Mouse (Mus musculus) hindbrain, embryonic 14.5 days (tissue): ENCODE results near the gene H2-T22. TPM values are rescaled to one million over a fixed set of nuclear protein-coding genes. Genes with fewer than 3 reads are reported as not detected.
"Not testable (repeated sequence)": the region's sequence is repeated elsewhere in the genome, so short reads cannot be mapped to it uniquely, and the experiment has no call there.

ENCODE experiments used
- ATAC-seq: fragments of 200-750 bp; cut with Nextera tagmentation; 2 replicates; pipeline ENCODE4 v1.8.0; 2017; ENCODE audit warnings: moderate number of reproducible peaks, mild to moderate bottlenecking, moderate TSS enrichment, moderate library complexity; ENCODE audit not compliant: low FRiP score
- DNase-seq: peaks from one replicate; pipeline ENCODE4 v3.0.0-alpha.2; 2015; ENCODE audit warnings: low spot score
- H3K27ac ChIP-seq: fragments of 300-500 bp; sonication (generic); 2 replicates; pipeline ENCODE4 v1.5.1; 2014; ENCODE audit warnings: mild to moderate bottlenecking, moderate library complexity
- H3K27me3 ChIP-seq: fragments of 300-500 bp; sonication (generic); 2 replicates; pipeline ENCODE4 v1.6.1; 2014; ENCODE audit warnings: mild to moderate bottlenecking, low read length, mixed read lengths; ENCODE audit not compliant: control insufficient read depth, insufficient read depth
- H3K36me3 ChIP-seq: fragments of 300-500 bp; sonication (generic); replicated peaks from 2 replicates; pipeline ENCODE4 v1.6.1; 2014; ENCODE audit not compliant: control insufficient read depth, insufficient read depth
- H3K4me1 ChIP-seq: fragments of 300-500 bp; sonication (generic); replicated peaks from 2 replicates; pipeline ENCODE4 v1.6.1; 2014; ENCODE audit warnings: antibody characterized with exemption, low read length, mixed read lengths; ENCODE audit not compliant: control insufficient read depth, insufficient read depth
- H3K4me2 ChIP-seq: fragments of 300-500 bp; sonication (generic); replicated peaks from 2 replicates; pipeline ENCODE4 v1.6.1; 2014; ENCODE audit warnings: mild to moderate bottlenecking, moderate library complexity
- H3K4me3 ChIP-seq: fragments of 300-500 bp; sonication (generic); replicated peaks from 2 replicates; pipeline ENCODE4 v1.5.1; 2014; ENCODE audit warnings: mild to moderate bottlenecking, low read length
- H3K9ac ChIP-seq: fragments of 300-500 bp; sonication (generic); 2 replicates; pipeline ENCODE4 v1.6.1; 2014
- H3K9me3 ChIP-seq: fragments of 300-500 bp; sonication (generic); 2 replicates; pipeline ENCODE4 v1.6.1; 2016; ENCODE audit warnings: low read length; ENCODE audit not compliant: control insufficient read depth
- WGBS: fragments of 180-500 bp; shearing (Covaris S2); extraction: QIAGEN DNeasy Blood & Tissue Kit; methylation state at CpG from one replicate; pipeline ENCODE4 v1.1.7; 2014; 5-methylcytosine and 5-hydroxymethylcytosine counted together
- polyA plus RNA-seq: library from polyadenylated mRNA; unstranded; fragments of >200 nt; fragmentation: Nextera tagmentation; extraction: Ambion mirVana; gene quantifications from 2 replicates; pipeline ENCODE4 v1.2.1, GENCODE M21; 2014

H2-T22 gene
- polyA plus RNA-seq, 1 experiment from 2014 or later, result 7.2 TPM

DNA sequence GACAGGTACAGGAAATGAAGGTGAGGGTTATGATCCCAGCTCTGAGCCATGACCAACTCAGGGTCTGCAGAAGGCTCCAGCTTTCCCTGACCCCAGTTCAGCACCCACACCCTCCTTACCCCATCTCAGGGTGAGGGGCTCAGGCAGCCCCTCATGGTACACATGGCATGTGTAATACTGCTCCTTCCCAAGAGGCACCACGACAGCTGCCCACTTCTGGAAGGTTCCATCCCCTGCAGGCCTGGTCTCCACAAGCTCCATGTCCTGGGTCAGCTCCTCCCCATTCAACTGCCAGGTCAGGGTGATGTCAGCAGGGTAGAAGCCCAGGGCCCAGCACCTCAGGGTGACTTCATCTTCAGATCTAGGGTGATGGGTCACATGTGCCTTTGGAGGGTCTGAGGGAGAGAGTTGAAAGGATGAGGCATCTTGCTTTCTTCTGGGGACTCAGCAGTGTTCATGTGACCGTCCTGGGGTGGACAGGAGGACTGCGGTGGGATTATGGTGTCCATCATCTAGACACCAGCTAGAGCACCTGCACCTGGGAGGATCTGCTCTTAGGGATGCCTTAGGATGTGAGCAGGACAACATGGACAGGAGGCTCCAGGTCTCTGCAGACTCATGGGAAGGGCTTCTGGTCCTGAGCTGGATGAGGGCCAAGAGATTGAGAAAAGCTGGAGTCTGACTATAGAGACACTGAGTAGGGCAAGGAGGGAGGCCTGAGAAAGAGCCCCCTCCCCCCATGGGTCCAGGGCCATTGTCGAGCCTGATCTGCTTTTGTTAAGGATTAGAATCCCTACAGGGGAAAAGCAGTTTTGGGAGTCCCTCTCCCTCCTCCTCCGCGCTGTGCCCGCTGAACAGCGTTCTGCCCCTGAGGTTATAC lies 11.6 kb downstream of the H2-T22 start:
- WGBS, result 36% methylated on average over 8 of the region's 8 CpGs

DNA sequence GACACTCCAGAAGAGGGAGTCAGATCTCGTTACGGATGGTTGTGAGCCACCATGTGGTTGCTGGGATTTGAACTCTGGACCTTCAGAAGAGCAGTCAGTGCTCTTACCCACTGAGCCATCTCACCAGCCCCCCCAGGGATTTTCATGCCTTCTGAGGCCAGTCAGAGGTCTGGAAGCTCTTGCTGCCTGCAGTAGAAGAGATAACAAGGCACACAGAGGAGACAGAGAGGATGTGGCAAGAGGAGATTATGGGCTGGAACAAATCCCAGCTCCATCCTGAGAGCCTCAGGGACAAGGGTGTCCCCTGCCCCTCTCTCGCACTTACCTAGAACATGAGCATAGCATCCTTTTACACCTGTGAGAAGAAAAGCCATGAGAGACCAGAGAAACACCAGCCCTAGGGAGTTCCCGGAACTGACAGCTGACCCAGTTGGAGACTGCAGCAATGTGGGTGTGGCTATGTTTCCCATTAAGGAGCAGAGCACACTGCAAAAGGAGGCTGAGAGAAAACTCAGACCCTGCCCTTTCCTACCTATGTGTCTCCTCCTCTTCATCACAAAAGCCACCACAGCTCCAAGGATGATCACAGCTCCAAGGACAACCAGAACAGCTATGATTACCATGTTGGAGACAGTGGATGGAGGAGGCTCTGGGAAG lies 12.4 kb downstream of the H2-T22 start:
- H3K36me3 ChIP-seq, H3K9me3 ChIP-seq, H3K4me3 ChIP-seq, H3K27ac ChIP-seq, ATAC-seq, DNase-seq, H3K4me1 ChIP-seq, H3K4me2 ChIP-seq, H3K27me3 ChIP-seq, H3K9ac ChIP-seq: not testable (repeated sequence)
- WGBS, result 71% methylated on average over 2 of the region's 4 CpGs

More for the DNA sequence above, 11.6 kb downstream of the H2-T22 start:
- not testable (repeated sequence) for H3K9me3 ChIP-seq, DNase-seq, H3K36me3 ChIP-seq, H3K27ac ChIP-seq, H3K9ac ChIP-seq, H3K27me3 ChIP-seq, H3K4me1 ChIP-seq
- Histone ChIP-seq H3K4me2 (peak overlapping the region; percentile 83), H3K4me3 (peak overlapping the region; percentile 37)
- ATAC-seq, result peak; percentile 15; the same call in 1 of the 2 replicates

DNA sequence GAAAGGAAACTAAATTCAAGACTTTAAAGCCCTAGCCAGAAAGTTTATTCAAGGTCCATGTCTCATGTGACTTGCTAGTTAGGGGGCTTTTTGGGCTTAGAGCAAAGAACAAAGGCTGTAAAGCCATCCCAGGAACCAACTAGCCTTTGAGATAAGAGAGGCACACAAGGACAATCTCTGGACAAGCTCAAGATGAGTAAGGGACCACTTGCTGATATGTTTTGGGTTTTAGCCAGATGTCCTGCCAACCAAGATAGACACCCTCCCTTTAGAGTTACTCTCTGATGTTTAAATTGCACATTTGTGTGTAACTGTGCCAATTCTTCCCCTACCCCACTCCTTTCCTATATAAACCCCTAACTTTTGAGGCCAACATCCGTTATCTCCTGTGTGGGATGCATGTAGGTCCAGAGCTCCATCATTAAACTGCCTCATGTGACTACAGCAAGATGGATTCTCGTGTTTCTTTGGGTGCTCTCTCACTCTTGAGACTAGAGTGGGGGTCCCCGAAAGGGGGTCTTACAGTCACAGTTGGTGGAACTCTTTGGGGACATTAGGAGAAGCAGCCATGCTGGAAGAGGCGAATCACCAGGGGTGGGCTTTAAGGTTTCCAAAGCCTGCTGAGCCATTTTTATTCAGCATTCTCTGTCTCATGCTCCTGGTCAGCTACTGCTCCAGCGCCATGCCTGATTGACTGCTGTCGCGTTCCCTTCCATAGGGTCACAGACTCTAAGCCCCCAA lies 13.5 kb downstream of the H2-T22 start:
- ATAC-seq (no peak), DNase-seq (no peak)
- H3K27ac ChIP-seq, result no peak overlapping the region
- H3K9ac ChIP-seq, result no peak overlapping the region
- peaks cover 6% of the 10 kb centered on the region; the same call in 1 of the 2 replicates for H3K27me3 ChIP-seq
- no peaks in the 10 kb centered on the region for H3K36me3 ChIP-seq
- no peak overlapping the region for H3K4me3 ChIP-seq
- H3K4me2 ChIP-seq, result no peak overlapping the region
- no peaks in the 10 kb centered on the region for H3K9me3 ChIP-seq
- 73% methylated on average over 7 of the region's 7 CpGs for WGBS
- peaks cover 9% of the 10 kb centered on the region; the same call in 1 of the 2 replicates for H3K4me1 ChIP-seq

DNA sequence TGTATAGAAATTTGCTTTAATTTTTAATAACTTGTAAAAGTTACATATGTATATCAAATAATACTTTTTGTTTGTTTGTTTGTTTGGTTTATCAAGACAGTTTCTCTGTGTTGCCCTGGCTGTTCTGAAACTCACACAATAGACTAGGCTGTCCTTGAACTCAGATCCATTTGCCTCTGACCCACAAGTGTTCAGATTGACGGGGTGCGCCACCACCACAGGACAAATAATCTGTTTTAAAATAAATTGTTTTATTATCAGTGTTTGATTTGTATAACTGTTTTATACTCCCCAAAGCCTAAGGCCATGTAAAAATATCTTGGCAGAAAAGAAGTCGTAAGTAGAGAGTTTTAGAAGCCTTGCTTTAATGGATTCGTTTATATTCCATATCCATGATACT lies 14.9 kb downstream of the H2-T22 start:
- no peak overlapping the region for H3K27ac ChIP-seq
- no peaks in the 10 kb centered on the region for H3K9me3 ChIP-seq
- no peak overlapping the region for H3K4me2 ChIP-seq
- WGBS, result 97% methylated on average over 4 of the region's 4 CpGs
- H3K9ac ChIP-seq, result no peak overlapping the region
- DNase-seq, result no peak
- no peak for ATAC-seq
- H3K36me3 ChIP-seq, result no peaks in the 10 kb centered on the region
- peaks cover 5% of the 10 kb centered on the region; the same call in 1 of the 2 replicates for H3K27me3 ChIP-seq
- H3K4me3 ChIP-seq, result no peak overlapping the region
- peaks cover 9% of the 10 kb centered on the region; the same call in 1 of the 2 replicates for H3K4me1 ChIP-seq

DNA sequence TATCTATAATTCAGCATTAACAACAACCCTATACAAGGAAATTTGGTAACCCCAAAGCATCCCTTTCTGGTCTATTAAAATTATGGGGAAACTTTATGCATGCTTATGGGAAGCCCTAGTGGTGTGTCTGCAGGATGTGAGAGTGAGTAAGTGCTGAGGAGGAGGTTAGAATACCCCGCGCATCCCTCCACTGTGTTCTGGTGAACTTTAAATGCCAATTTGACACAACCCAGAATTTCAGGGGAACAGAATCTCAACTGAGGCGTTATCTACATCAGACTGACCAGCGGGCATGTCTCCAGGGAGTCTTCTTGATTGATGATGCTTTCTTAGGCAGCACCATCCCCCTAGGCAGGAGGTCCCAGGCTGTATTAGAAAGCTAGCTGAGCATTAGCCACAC lies 16.6 kb downstream of the H2-T22 start:
- DNase-seq (no peak), ATAC-seq (no peak)
- H3K27me3 ChIP-seq, result no peaks in the 10 kb centered on the region
- 52% methylated on average over 4 of the region's 4 CpGs for WGBS
- H3K4me1 ChIP-seq, result no peaks in the 10 kb centered on the region
- no peak overlapping the region for H3K4me2 ChIP-seq
- no peak overlapping the region for H3K27ac ChIP-seq
- no peaks in the 10 kb centered on the region for H3K9me3 ChIP-seq
- H3K9ac ChIP-seq, result no peak overlapping the region
- H3K4me3 ChIP-seq, result no peak overlapping the region
- H3K36me3 ChIP-seq, result no peaks in the 10 kb centered on the region

DNA sequence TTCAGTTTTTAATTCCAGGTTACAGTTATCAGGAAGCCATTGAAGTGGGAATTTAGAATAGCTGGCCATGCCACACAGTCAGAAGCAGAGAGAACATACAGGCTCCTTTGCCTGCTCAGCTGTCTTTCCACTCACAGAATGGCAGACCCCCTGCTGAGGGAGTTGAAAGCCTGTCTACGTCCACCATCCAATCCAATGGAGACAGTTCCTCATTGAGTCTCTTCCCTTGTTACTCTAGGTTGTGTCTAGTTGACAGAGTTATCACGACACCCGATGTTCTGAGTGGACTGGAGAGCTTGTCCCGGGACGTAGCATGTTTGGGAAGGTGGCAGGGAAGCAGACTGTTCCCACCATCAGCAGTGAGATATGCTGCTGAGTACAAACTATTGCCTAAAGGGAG lies 17.4 kb downstream of the H2-T22 start:
- no peak overlapping the region for H3K27ac ChIP-seq
- H3K9me3 ChIP-seq, result no peaks in the 10 kb centered on the region
- H3K4me2 ChIP-seq, result no peak overlapping the region
- H3K36me3 ChIP-seq, result no peaks in the 10 kb centered on the region
- WGBS, result 53% methylated on average over 5 of the region's 5 CpGs
- no peaks in the 10 kb centered on the region for H3K4me1 ChIP-seq
- H3K9ac ChIP-seq, result no peak overlapping the region
- DNase-seq (no peak), ATAC-seq (no peak)
- no peak overlapping the region for H3K4me3 ChIP-seq
- no peaks in the 10 kb centered on the region for H3K27me3 ChIP-seq

DNA sequence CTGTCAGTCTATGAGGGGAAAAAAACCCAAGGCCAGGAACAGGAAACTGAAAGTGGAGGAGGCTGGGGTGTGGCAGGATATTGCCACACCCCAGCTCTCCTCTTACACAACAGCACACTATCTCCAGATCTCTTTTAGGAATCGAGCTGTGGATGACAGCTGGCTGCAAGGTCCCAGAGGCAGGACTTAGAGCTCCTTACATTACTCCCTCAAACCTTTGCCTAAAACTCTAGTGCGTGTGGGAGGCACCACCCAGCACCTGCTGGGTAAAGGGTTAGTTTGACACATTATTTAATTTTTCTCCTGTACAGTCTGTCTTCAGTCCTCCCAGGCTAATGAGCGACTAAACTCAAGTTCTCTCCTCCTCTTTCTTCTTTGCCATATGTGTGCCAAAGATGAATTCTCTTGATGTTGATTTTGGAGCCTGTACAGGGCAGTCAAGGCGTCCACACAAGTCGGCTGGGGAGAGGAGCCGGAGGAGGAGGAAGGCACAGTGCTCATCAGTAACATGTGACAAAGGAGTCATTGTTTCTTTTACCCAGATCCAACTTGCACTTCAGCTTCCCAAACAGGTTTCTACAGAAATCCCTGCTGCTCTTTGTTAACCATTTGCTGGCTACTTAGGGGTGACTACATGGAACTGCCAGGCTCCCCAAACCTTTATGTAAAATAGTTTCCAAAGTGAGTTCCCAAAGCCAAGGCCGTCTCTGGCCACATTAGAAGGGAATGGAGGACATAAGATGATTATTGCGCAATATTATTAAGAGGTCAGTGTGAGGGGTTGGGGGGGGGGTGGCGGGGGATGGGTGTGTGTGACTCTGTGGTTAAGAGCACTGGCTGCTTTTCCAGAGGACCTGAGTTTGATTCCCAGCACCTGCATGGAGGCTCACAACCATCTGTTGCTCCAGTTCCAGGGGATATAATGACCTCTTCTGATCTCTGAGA lies 18.6 kb downstream of the H2-T22 start:
- H3K27ac ChIP-seq, result no peak overlapping the region
- no peak overlapping the region for H3K4me3 ChIP-seq
- H3K9me3 ChIP-seq, result no peaks in the 10 kb centered on the region
- 66% methylated on average over 9 of the region's 9 CpGs for WGBS
- no peak overlapping the region for H3K4me2 ChIP-seq
- no peak overlapping the region for H3K9ac ChIP-seq
- ATAC-seq (no peak), DNase-seq (no peak)
- H3K36me3 ChIP-seq, result no peaks in the 10 kb centered on the region
- no peaks in the 10 kb centered on the region for H3K4me1 ChIP-seq
- no peaks in the 10 kb centered on the region for H3K27me3 ChIP-seq

DNA sequence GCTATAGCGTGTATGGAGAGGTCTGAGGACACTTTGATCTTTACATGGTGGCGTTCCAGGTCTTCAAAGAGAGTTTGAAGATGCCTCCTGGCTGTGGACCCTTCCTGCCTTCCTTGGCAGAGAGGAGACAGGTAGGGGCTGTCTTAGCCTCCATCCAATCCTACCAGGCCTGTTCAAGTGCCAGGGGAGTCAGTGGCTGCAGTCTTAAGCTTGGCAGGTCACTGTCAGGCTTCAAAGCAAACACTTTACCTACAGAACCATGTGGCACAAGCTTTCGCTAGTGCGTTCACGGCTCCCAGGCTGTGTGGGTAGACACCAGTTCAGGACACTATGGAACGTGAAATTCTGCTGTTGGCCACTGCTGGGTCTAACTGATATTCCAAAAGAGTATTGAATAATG lies 19.6 kb downstream of the H2-T22 start:
- Histone ChIP-seq H3K36me3 (no peaks in the 10 kb centered on the region), H3K9ac (no peak overlapping the region), H3K9me3 (no peaks in the 10 kb centered on the region), H3K27me3 (no peaks in the 10 kb centered on the region), H3K4me3 (no peak overlapping the region), H3K27ac (no peak overlapping the region), H3K4me2 (no peak overlapping the region), H3K4me1 (no peaks in the 10 kb centered on the region)
- ATAC-seq (no peak), DNase-seq (no peak)
- 95% methylated on average over 6 of the region's 6 CpGs for WGBS
